Mouse (Mus musculus) liver (tissue): ENCODE results near the gene Sla2.
"Not testable (repeated sequence)": the region's sequence is repeated elsewhere in the genome, so short reads cannot be mapped to it uniquely, and the experiment has no call there.

Source experiments
- DNase-seq: peaks from one replicate; pipeline ENCODE4 v3.0.0-alpha.2; 2020; ENCODE audit warnings: mixed read lengths

The Sla2 gene

GRCm38 (mm10) chr2:156838839-156839238 is 48.2 kb downstream of the Sla2 start:
- no peak for DNase-seq

GRCm38 (mm10) chr2:156834336-156834735 is 52.7 kb downstream of the Sla2 start:
- no peak for DNase-seq

GRCm38 (mm10) chr2:156825128-156825527 is 61.9 kb downstream of the Sla2 start:
- not testable (repeated sequence) for DNase-seq
